Mouse (Mus musculus): ENCODE data around the gene Pyy. TPM values are rescaled to one million over a fixed set of nuclear protein-coding genes. Genes with fewer than 3 reads are reported as not detected.

Gene Pyy
- not detected for total RNA-seq (2021)
- long read RNA-seq, experiment 1 = 0 reads
- long read RNA-seq, experiment 2 = 0 reads

DNA sequence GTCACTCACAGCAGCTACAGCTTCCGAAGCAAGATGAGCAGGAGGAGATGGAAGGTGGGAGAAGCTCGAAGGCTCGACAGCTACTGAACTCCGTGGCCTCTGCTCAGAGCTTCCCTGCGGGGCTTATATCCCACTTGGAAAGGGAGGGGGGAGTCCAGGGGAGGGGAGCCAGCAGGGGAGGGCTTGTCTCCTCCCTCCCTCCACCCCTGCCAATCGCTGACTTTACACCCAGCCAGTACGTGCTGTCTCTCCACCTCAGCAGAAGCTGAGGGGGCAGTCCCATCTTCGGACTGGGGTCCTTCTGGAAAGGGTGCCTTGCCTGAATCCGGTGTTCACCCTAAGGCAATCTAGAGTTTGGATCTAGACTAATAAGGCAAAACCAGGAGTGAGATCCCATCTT is at the start of gene Pyy:
Pyy (minus strand) TSS at position 101 of the 400 bp plus-strand sequence.
- DNase-seq = no peak
- intact Hi-C loops (cut with DNase I) = no loop called here

DNA sequence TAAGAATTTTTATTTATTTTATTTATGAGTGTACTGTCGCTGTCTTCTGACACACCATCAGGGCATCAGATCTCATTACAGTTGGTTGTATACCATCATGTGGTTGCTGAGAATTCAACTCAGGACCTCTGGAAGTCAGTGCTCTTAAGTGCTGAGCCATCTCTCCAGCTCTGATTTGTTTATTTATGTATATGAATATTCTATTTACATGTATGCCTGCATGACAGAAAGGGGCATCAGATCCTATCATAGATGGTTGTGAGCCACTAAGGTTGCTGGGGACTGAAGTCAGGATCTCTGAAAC is 49.1 kb upstream of the Pyy start:
- DNase-seq = no peak
- intact Hi-C loops (cut with DNase I) = no loop called here

DNA sequence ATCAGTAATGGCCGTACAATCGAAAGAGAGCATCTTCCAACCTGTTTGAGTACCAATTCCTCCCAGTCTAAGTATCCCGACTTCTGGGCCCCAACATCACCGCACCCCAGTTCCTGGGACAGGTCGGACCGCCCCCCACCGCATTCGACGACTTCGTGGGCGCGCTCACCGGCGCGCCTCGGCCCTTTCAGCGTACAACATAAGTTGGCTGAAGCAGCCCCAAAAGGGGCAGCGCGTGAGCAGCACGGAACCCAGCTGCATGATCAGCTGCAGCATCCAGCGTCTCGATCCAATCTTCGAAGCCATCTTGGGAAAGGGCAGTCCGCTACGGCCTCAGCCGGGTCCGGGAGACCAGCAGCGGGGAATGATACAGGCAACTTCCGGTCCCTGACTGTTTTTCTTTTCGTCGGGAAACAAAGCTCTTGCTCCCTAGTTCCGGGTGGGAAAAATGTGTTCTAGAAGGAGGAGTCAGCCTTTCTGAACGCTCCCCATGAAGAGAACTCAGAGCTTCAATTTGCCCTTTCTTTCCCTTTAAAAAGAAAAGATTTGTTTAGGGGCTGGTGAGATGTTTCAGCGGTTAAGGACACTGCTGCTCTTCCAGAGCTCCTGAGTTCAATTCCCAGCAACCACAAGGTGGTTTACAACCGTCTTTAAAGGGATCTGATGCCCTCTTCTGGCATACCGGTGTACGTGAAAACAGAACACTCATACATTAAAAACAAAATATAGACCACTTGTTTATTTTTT is 48.6 kb upstream of the Pyy start, which contains the start of gene Tmem101:
Tmem101 (minus strand) TSS at position 366 of the 747 bp plus-strand sequence.
- DNase-seq = peak; percentile 86 to 88
- intact Hi-C loops (cut with DNase I) = no loop called here

DNA sequence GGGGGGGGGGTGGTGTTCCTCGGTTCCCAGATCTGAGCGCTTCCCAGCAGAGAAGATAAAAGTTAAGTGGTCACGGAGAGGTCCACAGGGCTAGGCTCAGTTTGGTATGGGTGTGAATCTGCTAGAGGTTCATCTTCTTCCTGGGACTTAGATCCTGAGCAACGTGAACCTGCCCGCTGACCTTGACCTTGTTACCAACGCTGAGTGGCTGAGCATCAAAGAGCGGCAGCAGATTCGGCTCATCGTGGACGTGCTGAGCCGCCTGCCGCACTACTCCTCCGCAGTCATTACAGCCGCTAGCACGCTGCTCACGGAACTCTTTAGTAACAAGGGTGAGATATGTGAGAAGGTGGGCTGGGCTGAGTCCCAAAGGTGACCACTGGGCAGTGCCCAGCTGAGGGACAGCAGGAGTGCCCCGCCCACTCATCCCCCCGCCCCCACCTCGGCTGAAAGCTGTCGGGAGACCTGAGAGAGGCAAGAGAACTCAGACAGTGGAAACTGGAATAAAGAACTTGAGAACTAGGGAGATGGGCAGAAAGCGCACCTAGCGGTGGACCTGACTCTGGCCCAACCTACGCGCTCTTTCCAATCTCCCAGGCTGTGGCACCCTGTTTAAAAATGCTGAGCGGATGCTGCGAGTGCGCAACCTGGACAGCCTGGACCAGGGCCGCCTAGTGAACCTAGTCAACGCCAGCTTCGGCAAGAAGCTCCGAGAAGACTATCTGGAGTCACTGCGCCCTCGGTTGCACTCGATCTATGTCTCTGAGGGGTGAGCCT is 39.8 kb upstream of the Pyy start:
- DNase-seq = no peak
- intact Hi-C loops (cut with DNase I) = no loop called here

DNA sequence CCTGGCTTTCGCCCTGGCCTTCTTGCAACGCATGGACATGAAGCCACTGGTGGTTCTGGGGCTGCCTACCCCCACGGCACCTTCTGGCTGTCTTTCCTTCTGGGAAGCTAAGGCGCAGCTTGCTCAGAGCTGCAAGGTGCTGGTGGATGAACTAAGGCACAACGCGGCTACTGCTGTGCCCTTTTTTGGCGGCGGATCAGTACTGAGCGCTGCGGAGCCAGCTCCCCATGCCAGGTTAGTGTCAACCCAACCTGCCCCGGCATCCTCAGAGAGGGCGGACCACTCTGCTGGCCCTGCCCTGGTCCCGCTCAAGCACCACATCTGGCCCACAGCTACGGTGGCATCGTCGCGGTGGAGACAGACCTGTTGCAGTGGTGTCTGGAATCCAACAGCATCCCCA is 38.9 kb upstream of the Pyy start:
- intact Hi-C loops (cut with DNase I) = no loop called here
- DNase-seq = no peak

DNA sequence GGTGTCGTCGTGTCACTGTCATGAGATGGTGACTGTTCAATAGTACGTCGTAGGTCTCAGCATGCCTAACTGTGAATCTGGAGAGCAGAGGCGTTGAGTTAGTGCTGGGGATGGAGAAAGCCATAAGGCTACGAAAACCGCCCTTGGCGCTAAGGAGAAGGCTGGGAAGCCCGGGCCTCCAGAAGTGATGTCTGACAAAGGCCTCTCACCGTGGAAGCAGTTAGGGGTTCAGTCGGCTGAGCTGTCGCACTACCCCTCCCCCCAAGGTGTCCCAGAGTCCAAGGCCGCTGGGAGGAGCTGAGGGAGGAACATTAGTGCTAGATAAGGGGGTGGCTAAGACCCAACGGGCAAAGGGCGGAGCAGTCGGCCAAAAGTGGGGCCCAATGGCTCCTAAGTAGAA is 38.4 kb upstream of the Pyy start:
- intact Hi-C loops (cut with DNase I) = no loop called here
- no peak for DNase-seq

DNA sequence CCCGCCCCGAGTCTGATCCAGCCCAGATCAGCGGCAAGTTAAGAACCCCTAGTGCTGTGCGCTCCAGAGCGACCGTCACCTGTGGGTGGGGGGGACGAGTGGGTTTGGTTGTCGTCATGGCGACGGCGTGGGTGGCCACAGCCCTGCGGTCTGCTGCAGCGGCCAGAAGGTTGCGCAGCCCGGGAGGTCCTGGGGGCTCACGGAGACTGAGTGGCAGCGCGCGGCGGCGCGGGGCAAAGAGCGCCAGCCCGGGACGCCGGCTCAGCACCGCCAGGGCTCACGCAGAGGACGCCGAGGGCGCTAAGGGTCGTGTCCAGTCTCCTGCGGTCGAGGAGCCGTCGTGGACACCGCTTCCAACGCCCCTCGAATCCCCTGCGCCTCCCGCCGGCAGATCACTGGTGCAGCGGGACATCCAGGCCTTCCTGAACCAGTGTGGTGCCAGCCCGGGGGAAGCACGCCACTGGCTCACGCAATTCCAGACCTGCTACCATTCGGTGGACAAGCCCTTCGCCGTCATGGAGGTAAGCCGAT is 37.9 kb upstream of the Pyy start, which contains the start of gene Nags:
Nags (plus strand) TSS at position 43 of the 531 bp plus-strand sequence.
- no peak for DNase-seq
- intact Hi-C loops (cut with DNase I) = no loop called here

DNA sequence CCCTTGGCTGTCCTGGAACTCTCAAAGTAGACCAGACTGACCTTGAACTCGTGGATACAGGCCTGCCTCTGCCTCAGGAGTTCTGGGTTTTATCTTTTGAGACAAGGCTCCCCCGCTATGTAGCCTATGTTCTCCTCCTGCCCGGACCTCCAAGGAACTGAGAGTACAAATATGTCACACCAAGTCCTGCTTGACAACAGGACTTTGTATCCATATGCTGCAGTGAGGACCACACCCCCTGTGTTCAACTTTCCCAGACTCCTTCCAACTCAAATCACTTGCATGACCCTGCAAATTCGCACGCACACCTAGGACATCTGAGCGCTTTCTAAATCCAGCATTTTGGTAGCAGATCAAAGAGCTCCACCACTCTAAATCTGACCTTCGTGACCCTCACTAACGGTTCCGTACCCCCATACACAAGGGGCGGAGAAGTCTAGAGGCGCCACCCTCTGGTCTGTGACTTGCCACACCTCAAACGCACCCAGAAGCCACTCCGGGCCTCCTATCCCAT is 37.4 kb upstream of the Pyy start:
- intact Hi-C loops (cut with DNase I) = no loop called here

DNA sequence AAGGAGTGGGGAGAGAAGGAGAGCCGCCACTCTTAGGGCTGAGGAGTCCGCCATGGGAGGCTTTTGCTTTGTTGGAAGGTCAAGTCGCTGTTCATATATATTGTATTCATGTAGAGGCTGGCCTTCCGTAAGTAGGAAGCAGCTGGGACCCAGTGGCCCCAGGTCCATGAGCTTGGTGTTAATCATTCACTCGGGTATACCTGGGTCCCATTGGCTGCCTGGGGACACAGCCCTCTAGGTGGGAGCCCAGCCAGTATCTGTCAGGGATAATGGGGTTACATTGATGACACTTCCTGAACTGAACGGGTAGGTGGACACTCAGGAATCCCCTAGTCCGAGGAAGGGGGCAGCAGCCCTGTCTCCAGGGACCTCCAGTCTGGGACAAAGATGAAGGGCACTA is 34.7 kb upstream of the Pyy start:
- DNase-seq = no peak
- intact Hi-C loops (cut with DNase I) = no loop called here

More for the DNA sequence above, 37.4 kb upstream of the Pyy start:
- DNase-seq = no peak

DNA sequence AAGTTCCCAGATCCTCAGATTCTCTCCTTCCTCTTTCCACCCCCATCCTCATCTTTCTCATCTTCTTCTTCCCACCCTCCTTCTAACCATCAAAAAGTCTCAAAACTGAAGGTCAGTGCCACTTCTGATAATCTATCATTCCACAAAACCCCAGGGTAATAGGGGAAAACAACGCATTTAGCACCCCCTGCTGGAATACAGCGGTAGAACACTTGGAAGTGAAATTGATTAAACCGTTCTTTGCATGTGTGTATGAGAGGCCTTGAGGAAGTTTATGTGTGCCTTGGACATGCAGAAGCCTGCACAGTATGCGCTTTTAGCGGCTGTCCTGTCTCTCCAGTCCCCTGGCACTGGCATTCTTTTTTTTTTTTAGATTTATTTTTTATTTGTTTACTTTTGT is 32.9 kb upstream of the Pyy start:
- DNase-seq = no peak
- intact Hi-C loops (cut with DNase I) = no loop called here

DNA sequence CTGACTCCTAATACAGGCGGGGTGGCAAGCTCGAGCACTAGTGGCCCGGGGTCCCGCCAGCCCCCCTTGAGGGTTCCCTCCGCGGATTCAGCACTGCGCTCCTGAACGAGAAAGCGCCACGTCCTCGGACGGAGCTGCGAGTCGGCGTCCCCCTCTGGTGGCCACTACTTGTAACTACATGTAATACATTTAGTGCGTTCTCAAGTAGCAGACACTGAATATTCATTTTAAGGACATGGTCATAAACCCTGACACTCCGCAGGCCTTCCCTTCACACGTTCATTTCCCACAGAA is 30.8 kb upstream of the Pyy start:
- peak; percentile 32 to 50 for DNase-seq
- intact Hi-C loops (cut with DNase I) = loop anchor here (1.0 to 5.0 kb wide), 3 partner anchors 36 to 146 kb away; no protein-coding TSS in a partner anchor

DNA sequence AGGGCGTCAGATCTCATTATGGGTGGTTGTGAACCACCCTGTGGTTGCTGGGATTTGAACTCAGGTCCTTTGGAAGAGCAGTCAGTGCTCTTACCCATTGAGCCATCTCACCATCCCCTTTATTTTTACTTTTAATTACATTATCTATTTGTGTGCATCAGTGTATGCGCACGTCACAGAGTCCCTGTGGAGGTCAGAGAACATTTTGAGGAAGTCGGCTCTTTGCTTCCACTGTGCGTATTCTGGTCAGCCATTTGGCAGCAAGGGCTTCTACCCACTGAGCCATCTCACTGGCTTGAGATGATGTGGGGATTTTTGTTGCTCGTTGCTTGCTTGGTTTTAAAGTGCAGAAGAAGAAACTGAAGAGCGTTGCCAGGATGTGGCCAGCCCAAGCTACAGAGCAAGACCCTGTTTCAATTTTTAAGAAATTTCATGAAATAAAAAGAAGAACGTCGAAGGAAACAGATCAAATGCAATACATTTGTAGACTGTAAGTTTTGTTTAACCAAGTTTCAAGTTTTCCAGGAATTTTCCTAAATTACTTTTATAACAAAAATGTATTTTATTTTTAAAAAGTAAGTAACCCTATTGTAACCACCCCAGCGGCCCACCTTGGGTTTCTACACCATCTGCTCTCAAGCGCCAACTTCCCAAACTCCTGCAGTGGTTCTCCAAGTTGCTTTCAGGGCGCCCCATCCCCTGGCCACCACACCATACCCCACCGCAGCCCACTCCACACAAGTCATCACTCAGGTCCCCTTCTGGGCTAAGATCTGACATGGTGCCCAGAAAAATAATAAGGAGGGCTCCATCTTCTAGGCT is 30.2 kb upstream of the Pyy start:
- intact Hi-C loops (cut with DNase I) = loop anchor here (1.0 to 5.0 kb wide), 3 partner anchors 36 to 146 kb away; no protein-coding TSS in a partner anchor
- no peak for DNase-seq

DNA sequence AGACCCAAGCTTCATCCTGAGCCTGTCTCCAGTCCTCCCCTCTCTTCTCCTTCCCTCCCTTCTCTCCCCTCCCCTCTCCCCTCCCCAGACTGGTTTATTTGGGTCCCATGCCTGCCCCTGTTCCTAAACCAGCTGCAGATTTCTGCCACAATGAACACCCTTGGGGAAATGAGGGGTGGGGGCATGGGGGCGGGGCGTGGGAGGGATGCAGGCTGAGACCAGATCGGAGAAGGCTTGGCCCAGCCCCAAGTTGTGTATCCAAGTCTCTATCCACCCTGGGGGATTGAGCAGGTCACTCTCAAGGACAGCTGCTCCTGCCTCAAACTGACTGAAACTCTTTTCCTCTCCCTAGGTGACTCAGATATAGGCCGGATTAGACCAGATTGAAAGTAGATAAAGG is 26.9 kb upstream of the Pyy start:
- DNase-seq = no peak
- intact Hi-C loops (cut with DNase I) = no loop called here

DNA sequence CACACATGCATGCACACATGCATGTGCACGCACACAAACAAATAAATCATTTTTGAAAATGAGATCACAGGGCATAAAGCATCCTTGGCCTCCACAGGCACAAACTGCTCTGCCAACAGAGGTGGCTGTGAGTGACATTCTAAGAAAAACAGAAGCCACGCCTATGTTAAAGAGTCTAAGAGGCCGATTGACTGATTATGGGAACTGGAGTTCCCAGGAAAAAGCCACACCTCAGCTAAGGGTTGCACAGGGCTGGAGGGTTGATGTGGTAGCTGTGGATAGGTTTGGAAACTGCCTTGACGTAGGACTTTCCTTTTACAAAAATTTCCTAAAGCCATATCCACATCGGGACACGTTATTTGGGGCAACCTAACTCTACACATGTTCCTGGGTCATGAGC is 9.8 kb upstream of the Pyy start:
- intact Hi-C loops (cut with DNase I) = no loop called here
- DNase-seq = no peak

DNA sequence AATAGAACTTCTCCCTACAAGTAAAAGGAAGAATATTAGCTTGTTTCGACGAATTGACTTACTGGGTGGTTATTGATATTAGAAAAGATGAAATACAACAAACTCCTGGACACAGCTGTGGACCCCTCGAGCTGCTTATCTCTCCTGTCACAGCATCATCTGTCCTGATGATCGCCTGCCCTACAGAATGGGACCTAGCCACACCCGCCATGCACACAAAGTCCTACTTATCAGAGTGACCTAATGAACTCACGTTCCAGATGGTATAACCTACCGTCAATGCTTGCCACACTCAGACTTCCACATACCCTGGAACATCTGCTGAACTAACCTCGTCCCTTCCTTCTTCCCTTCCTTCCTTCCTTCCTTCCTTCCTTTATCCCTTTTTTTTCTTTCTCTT is 8.6 kb upstream of the Pyy start:
- no peak for DNase-seq
- intact Hi-C loops (cut with DNase I) = no loop called here

DNA sequence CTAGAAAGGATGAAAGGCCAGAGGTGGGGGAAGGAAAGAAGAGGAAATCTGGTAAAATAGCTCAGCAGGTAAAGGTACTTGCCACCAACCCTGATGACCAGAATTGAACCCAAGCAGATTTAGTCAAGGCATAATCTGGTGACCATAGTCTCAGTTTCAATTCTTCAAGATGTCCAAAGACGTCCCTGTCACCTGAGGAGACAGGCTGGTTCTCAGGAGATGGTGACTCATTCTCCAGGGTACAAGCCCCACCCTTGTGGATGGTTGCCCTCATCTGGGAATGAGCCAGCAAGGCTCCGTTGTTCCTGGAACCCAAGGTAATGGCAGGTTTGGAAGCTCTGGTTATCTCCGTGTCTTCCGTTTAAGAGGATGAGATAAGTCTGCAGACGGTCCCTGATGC is 3.9 kb upstream of the Pyy start:
- intact Hi-C loops (cut with DNase I) = no loop called here
- DNase-seq = no peak

DNA sequence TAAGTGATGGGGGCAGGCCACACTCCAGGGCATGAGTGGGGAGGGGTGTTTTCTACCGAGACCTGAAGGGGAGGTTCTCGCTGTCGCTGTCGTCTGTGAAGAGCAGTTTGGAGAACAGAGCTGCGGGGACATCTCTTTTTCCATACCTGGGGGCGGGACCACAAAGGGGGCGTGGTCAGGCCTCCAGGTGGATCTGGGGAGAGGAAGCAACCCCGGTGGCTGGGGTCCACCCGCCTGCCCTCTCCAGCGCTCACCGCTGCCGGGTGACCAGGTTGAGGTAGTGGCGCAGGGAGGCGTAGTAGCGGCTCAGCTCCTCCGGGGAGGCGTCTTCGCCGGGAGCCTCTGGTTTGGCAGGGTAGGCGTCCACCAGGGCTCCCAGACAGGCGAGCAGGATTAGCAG is 721 bp downstream of the Pyy start:
- intact Hi-C loops (cut with DNase I) = no loop called here
- no peak for DNase-seq

DNA sequence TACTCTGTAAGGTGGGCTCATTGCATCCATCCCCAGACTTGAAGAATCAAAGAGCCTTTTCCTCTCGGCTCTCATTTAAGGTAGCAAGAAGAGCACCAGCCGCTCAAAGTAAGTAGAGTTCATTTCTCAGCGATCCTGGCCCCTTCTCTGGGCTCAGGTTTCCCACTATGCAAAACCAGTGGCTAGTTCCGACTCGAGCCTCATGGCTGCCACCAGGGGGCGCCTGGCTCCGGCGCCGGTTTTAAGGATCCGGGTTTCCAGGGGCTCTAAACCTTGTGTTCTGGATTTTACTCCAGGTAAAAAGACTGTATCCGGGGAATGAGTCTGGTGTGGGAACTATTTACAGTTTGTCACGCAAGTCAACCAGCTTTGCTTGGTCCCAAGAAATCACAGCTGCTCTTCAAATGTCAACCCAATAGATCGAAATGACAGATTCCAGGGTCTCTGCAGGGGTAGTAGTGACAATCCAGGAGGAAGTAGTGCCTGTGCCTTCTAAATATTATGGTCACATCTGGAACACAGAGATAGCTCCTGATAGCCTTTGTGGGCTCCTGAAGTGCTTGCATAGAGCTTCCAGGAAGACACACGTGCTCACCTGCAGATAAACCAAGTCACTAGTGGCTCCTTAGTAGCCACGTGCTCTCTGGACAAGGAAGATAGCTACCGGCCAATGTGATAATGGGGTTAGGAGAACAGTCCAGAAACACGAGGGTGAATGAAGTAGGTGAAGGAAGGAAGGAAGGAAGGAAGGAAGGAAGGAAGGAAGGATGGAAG is 5.0 kb downstream of the Pyy start:
- peak; percentile 28 to 51 for DNase-seq
- intact Hi-C loops (cut with DNase I) = loop anchor here (1.0 to 5.0 kb wide), 2 partner anchors 36 to 165 kb away; partner anchors contain the start of gene Asb16

DNA sequence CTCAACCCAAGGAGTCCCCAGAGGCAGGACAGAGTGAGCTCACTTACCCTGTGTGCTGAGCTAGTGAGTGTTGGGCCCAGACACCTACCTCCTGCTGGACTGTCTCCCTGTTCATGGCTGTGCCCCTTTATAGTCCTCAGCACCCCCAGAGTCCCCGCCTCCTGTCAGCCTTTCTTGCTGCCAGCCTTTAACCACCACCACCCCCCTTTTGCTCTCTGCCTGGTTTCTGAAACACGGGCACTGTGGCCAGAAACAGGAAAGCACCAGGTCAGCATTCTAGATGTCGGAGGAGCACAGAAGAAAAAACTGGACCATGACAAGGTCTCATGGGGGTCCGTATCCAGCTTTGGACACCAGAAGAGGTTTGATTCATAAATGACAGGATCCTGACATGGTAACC is 6.4 kb downstream of the Pyy start, which contains the start of gene Ppy:
Ppy (minus strand) TSS at position 101 of the 400 bp plus-strand sequence.
- intact Hi-C loops (cut with DNase I) = loop anchor here (5.0 kb wide), 1 partner anchor 166 kb away; the partner anchor contains the start of gene Asb16
- DNase-seq = no peak

All from gastrocnemius, postnatal 36 days (tissue).